Mouse (Mus musculus): ENCODE results near the gene Rhox2b.
"Not testable (repeated sequence)": the region's sequence is repeated elsewhere in the genome, so short reads cannot be mapped to it uniquely, and the experiment has no call there.

Rhox2b gene

GRCm38 (mm10) chrX:37411767-37412166 is at the start of gene Rhox2b:
Gene Rhox2b, plus strand, starts transcription at chrX:37412067.
- not testable (repeated sequence) for DNase-seq (ENCODE audit: extremely low read depth, low read depth)

- not testable (repeated sequence) for DNase-seq (ENCODE audit: extremely low read depth, low read depth)
Measured at GRCm38 (mm10) chrX:37379728-37380127, 32.1 kb upstream of the Rhox2b start, which contains the start of gene Rhox3a2. Gene Rhox3a2, plus strand, starts transcription at chrX:37380028.

GRCm38 (mm10) chrX:37390548-37390947 is 21.3 kb upstream of the Rhox2b start, which contains the start of gene Rhox4a2:
Gene Rhox4a2, plus strand, starts transcription at chrX:37390848.
- DNase-seq (ENCODE audit: extremely low read depth, low read depth): not testable (repeated sequence)

GRCm38 (mm10) chrX:37432194-37432593 is 20.3 kb downstream of the Rhox2b start, which contains the start of gene Rhox4b:
Gene Rhox4b, plus strand, starts transcription at chrX:37432494.
- not testable (repeated sequence) for DNase-seq (ENCODE audit: extremely low read depth, low read depth)

- not testable (repeated sequence) for DNase-seq (ENCODE audit: extremely low read depth, low read depth)
Measured at GRCm38 (mm10) chrX:37453380-37453779, 41.5 kb downstream of the Rhox2b start, which contains the start of gene Rhox2c. Gene Rhox2c, plus strand, starts transcription at chrX:37453680.

- DNase-seq (ENCODE audit: extremely low read depth, low read depth): not testable (repeated sequence)
Measured at GRCm38 (mm10) chrX:37458285-37458684, 46.4 kb downstream of the Rhox2b start, which contains the start of gene Rhox3c. Gene Rhox3c, plus strand, starts transcription at chrX:37458585.
